Mouse (Mus musculus): ENCODE measurements around the gene Rpap2.
A peak's percentile ranks its signal among the peaks of the same experiment; 100 is the strongest.

Gene Rpap2

DNA sequence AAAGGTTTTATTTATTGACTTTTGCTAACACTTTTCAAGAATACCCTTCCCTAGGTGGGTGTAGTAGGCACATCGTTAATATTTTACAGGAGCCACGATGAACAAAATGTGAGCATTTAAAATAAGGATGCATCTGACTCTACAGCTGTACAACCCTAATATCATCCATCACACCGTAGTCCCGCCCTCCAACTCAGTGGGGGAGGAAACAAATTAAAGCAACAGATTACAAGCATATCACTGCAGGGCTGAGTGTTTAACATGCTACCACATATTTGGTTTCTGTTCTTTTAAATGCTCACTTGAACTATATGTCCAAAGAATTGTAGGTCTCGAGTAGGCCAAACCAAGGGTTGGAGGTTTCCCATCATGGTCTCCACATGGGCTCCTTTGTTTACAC is 90.0 kb downstream of the Rpap2 start:
- DNase-seq (ENCODE audit: low read depth, low spot score) = no peak

GRCm38 (mm10) chr5:107687592-107688498 is 90.7 kb downstream of the Rpap2 start:
- DNase-seq (ENCODE audit: low read depth, low spot score) = peak; percentile 53

- DNase-seq (ENCODE audit: low read depth, low spot score) = no peak
Measured at GRCm38 (mm10) chr5:107688499-107688866, 91.3 kb downstream of the Rpap2 start.

DNA sequence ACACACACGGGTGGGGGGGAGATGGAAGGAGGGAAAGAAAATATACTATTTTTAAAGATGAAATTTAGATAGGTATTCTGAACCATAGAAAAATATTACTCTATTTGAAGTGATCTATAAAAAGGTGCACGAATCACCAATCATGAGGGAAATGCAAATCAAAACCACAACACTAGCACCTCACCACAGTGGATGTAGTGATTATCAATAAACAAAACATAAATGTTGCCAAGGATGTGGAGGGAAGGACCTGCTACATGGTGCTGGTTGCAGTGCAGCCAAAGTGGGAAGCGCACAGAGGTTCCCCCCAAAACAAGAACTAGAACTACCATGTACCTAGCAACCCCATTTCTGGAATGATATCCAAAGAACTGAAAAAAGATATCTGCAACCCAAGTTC is 97.8 kb downstream of the Rpap2 start:
- DNase-seq (ENCODE audit: low read depth, low spot score) = no peak

- DNase-seq (ENCODE audit: low read depth, low spot score) = no peak
Measured at GRCm38 (mm10) chr5:107698888-107699287, 101.7 kb downstream of the Rpap2 start.

GRCm38 (mm10) chr5:107700873-107701272 is 103.7 kb downstream of the Rpap2 start:
- DNase-seq (ENCODE audit: low read depth, low spot score) = no peak

DNA sequence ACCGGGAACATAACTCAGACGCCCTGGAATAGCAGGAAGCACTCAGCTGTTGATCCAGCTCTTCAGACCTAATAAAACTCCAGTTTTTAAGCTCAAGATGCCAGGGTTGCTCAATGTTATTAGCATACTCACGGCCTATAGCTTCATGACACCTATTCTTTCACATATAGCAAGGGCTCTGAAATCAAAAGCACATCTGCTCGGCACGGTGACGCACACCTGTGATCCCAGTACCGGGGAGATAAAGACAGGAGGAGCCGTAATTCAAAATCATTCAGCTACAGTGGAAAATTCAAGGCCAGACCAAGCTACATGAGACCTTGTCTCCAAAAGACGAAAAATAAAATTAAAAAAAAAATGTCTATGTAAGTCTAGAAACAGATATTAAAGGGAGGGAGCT is 104.5 kb downstream of the Rpap2 start:
- no peak for DNase-seq (ENCODE audit: low read depth, low spot score)

DNA sequence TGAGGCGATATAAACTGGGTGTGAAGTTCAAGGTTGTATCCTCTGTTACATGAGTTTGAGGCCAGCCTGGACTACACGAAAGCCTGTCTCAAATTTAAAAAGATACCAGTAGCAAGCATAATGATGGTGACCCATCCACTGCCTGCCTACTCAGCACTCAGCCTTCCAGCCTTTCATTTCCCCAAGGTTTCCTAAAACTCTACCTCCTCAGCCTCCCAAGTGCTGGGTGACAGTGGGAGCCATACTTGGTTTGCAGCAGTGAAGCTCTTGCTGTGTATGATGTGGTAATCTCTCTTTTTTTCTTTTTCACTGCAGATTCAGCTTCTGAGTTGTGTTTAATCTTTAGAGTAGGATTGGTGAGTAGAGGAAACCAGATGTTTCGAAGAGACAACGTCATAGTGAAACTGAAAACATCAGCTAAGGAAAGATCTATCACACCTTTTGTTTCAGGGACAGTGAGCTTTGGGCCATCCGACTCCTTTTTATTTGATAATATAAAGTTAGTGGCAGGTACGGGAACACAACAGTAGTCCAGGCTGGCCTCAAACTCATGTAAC is 106.1 kb downstream of the Rpap2 start:
- no peak for DNase-seq (ENCODE audit: low read depth, low spot score)

DNA sequence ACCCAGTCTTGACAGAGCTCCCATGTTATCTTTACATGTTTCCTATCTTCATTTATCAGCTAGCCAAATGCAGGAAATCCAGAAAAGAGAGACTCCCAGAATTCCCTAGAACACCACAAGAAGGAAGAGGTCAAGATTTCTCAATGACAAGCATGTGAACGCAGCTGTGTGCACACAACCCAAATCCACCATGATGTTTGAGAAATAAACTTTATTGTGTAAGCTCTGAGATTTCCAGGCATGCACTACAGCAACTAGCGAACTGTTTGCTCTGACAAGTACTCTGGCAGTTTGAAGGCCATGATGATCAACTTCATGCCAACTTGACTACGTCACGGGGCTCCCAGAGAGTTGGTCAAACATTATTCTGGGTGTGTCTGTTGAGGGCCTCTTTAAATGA is 108.6 kb downstream of the Rpap2 start:
- DNase-seq (ENCODE audit: low read depth, low spot score) = no peak

- no peak for DNase-seq (ENCODE audit: low read depth, low spot score)
Measured at GRCm38 (mm10) chr5:107706262-107706661, 109.1 kb downstream of the Rpap2 start.

- no peak for DNase-seq (ENCODE audit: low read depth, low spot score)
Measured at GRCm38 (mm10) chr5:107708124-107708797, 111.1 kb downstream of the Rpap2 start.
